Mouse (Mus musculus) macrophage (primary cell): ENCODE data around the gene Eml2. TPM values are rescaled to one million over a fixed set of nuclear protein-coding genes. Genes with fewer than 3 reads are reported as not detected.

Source experiments
- H3K27ac ChIP-seq: fragments of 350-480 bp; formaldehyde crosslinking; 2 replicates; pipeline ENCODE4 v1.9.0; 2021
- H3K36me3 ChIP-seq: fragments of 350-480 bp; formaldehyde crosslinking; 2 replicates; pipeline ENCODE4 v1.9.0; 2021; ENCODE audit errors: inconsistent target
- H3K4me3 ChIP-seq: fragments of 350-480 bp; formaldehyde crosslinking; 2 replicates; pipeline ENCODE4 v1.9.0; 2021; ENCODE audit errors: inconsistent target
- H3K79me2 ChIP-seq: fragments of 350-480 bp; formaldehyde crosslinking; 2 replicates; pipeline ENCODE4 v1.9.0; 2021; ENCODE audit errors: inconsistent target
- WGBS: methylation state at CpG from one replicate; pipeline ENCODE4 v1.1.7; 2026; ENCODE audit warnings: inconsistent platforms; ENCODE audit not compliant: missing documents; 5-methylcytosine and 5-hydroxymethylcytosine counted together
- polyA plus RNA-seq: library from polyadenylated mRNA; stranded (reverse); fragments of 250-400 nt; gene quantifications from 3 replicates; pipeline ENCODE4 v1.2.4, GENCODE M21; 2018; ENCODE audit warnings: inconsistent platforms
- total RNA-seq, 78 experiments: library from RNA; depleted of rRNA; stranded (reverse); fragments of 250-400 nt; gene quantifications; 1 replicate in 9 of 78; 2 replicates in 24 of 78; 3 replicates in 43 of 78; 4 replicates in 2 of 78; pipeline ENCODE4 v1.2.4; 2018; ENCODE audit warnings: inconsistent platforms in 56 of 78

Gene Eml2
- 100 to 1,000 TPM in 2 of 26 experiments, 10 to 100 TPM in 24; 22.2 to 168 (median 48.8) TPM for total RNA-seq (2018; cell fraction: chromatin; rRNA removed)
- total RNA-seq (2018; cell fraction: cytosol; rRNA removed) = 10 to 100 TPM; 19.9 to 36.5 (median 27.7) TPM
- total RNA-seq (2018; cell fraction: nucleus; rRNA removed) = 10 to 100 TPM; 17.6 to 54.2 (median 29.3) TPM
- 14.8 to 23.5 TPM (median 15.4 TPM) in 3 replicates for polyA plus RNA-seq

DNA sequence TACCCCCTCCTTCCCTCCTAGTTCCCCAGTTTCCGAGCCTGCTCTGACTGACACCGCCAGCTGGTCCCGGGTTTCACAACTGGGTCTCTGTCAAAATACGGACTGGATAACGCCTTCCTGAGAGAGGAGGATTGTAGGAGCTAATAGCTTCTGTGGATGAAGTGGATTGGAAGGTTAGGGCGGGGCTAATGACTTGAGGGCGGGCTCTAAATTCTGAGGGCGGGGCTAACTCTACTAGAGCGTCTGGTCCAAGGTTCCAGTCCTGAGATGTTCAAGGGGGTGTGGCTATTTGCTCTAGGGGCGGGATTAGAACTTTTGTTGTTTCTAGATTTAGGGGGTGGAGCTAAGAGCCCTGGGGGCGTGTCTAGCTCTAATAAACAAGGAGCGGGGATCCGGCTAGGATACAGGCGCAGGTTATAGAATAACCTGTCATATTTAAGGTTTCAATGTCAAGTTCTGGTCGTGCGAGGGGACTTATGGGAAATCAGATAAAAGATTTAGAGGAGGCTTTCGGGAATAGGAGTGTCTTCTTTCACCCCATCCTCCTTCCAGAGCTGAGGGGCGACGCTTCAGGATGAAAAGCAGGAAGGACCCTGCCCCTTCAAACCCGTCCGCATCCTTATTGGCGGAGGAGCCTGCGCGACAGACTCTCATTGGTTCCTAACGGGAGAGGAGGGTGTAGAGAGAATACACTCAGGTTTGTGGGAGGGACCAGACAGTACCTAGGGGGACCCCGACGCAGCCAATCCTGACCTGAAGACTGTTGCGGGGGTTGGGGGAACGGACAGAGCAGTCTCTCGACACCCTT lies at the start of gene Eml2:
Eml2 (plus strand) TSS at position 714 of the 808 bp plus-strand sequence.
- Histone ChIP-seq H3K4me3 (no peak within 1 kb of the TSS), H3K36me3 (no peaks in the 10 kb centered on the region), H3K79me2 (no peaks in the 10 kb centered on the region), H3K27ac (no peak within 1 kb of the TSS)
- 11% methylated on average over 30 of the region's 30 CpGs for WGBS

- peaks cover 72% of the 10 kb centered on the region for H3K79me2 ChIP-seq
- WGBS = 96% methylated on average over 5 of the region's 5 CpGs
- no peak overlapping the region for H3K4me3 ChIP-seq
- no peak overlapping the region for H3K27ac ChIP-seq
- no peaks in the 10 kb centered on the region; the same call in 1 of the 2 replicates for H3K36me3 ChIP-seq
Measured at GRCm38 (mm10) chr7:19127744-19128143, 48.5 kb upstream of the Eml2 start.

GRCm38 (mm10) chr7:19129396-19129795 lies 46.8 kb upstream of the Eml2 start:
- Histone ChIP-seq H3K4me3 (no peak overlapping the region), H3K79me2 (peaks cover 71% of the 10 kb centered on the region), H3K27ac (no peak overlapping the region), H3K36me3 (no peaks in the 10 kb centered on the region; the same call in 1 of the 2 replicates)
- WGBS = 97% methylated on average over 5 of the region's 5 CpGs

GRCm38 (mm10) chr7:19130657-19131056 lies 45.6 kb upstream of the Eml2 start:
- peak overlapping the region; percentile 17; the same call in 1 of the 2 replicates for H3K4me3 ChIP-seq
- no peak overlapping the region for H3K27ac ChIP-seq
- peaks cover 5% of the 10 kb centered on the region; the same call in 1 of the 2 replicates for H3K36me3 ChIP-seq
- H3K79me2 ChIP-seq = peaks cover 69% of the 10 kb centered on the region
- 32% methylated on average over 4 of the region's 4 CpGs for WGBS

GRCm38 (mm10) chr7:19131324-19131848 lies 44.8 kb upstream of the Eml2 start:
- Histone ChIP-seq H3K27ac (0 out of 2 replicates have a peak overlapping the region, but pooled peaks have one; percentile 27), H3K79me2 (peaks cover 63% of the 10 kb centered on the region), H3K4me3 (peak overlapping the region; percentile 17), H3K36me3 (peaks cover 10% of the 10 kb centered on the region; the same call in 1 of the 2 replicates)
- WGBS = under 1% methylated on average over 39 of the region's 39 CpGs

- H3K36me3 ChIP-seq = peaks cover 42% of the 10 kb centered on the region; the same call in 1 of the 2 replicates
- no peak overlapping the region for H3K27ac ChIP-seq
- WGBS = 98% methylated on average over 13 of the region's 13 CpGs
- H3K4me3 ChIP-seq = no peak overlapping the region
- peaks cover 35% of the 10 kb centered on the region for H3K79me2 ChIP-seq
Measured at GRCm38 (mm10) chr7:19136168-19136567, 40.1 kb upstream of the Eml2 start.

- H3K27ac ChIP-seq = no peak overlapping the region
- 95% methylated on average over 38 of the region's 38 CpGs for WGBS
- H3K79me2 ChIP-seq = peaks cover 34% of the 10 kb centered on the region
- H3K36me3 ChIP-seq = peaks cover 43% of the 10 kb centered on the region; the same call in 1 of the 2 replicates
- no peak overlapping the region for H3K4me3 ChIP-seq
Measured at GRCm38 (mm10) chr7:19136673-19137334, 39.4 kb upstream of the Eml2 start.

GRCm38 (mm10) chr7:19137380-19137779 lies 38.8 kb upstream of the Eml2 start:
- Histone ChIP-seq H3K79me2 (peaks cover 28% of the 10 kb centered on the region), H3K36me3 (peaks cover 43% of the 10 kb centered on the region; the same call in 1 of the 2 replicates), H3K4me3 (no peak overlapping the region), H3K27ac (no peak overlapping the region)
- WGBS = 75% methylated on average over 4 of the region's 5 CpGs

- peaks cover 16% of the 10 kb centered on the region for H3K79me2 ChIP-seq
- H3K27ac ChIP-seq = no peak overlapping the region
- H3K36me3 ChIP-seq = no peaks in the 10 kb centered on the region
- WGBS = 91% methylated on average over 10 of the region's 10 CpGs
- no peak overlapping the region for H3K4me3 ChIP-seq
Measured at GRCm38 (mm10) chr7:19146793-19147192, 29.4 kb upstream of the Eml2 start.

DNA sequence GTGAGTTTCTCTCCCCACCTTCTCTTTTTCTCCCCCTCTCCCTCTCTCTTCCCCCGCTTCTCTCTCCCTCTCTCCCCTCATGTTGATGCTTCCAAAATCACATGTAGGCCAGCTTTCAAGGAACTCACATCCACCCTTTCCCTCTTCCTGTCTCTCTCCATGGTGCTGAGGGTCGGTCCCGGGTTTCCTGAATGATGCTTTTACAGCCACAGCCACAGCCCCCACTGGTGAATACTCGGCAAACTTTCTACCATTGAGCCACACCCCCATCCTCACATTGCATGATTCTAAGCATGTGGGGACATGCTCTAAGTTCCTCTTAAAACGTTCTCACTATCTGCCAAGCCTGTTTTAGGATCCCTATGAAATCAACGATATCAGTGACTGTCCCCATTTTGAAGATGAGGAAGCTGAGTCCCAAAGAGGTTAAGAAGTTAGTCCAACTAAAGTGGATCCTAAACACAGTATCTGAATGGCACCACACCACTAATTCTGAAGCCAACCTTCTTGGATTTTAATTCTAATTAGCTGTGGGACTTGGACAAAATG lies 28.6 kb upstream of the Eml2 start:
- no peak overlapping the region for H3K4me3 ChIP-seq
- peaks cover 5% of the 10 kb centered on the region; the same call in 1 of the 2 replicates for H3K36me3 ChIP-seq
- no peak overlapping the region for H3K27ac ChIP-seq
- peaks cover 16% of the 10 kb centered on the region for H3K79me2 ChIP-seq
- WGBS = 24% methylated on average over 5 of the region's 6 CpGs

DNA sequence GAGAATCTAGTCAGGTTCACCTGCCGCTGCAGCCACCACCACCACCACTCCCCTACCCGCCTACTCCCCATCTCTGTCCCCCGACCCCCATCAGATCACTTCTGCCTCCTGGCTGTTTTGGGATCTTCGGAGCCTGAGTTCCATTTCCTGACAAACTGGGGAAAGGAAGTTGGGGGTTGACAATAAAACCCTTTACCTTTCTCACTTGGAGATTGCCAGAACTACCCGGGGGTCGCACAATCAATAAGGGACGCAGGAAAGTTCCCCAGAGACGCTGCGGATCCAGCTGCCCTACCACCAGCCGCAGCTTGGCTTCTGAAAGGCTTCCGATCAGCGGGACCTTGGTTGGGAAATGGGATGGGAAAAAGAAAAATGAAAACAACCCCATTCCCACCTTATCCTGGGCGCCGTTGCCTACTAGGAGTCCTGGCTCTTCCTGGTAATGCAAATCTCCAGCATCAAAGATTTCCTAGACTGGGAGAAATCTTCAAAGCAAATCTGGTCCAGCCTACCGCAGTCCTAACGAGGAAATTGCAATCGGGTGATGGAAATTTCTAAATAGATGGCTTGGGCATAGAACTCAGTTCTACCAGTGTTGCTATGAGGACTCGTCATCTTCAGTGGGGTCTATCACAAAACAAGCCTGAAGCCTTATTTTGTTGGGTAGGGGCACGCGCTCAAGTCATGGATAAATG lies 27.9 kb upstream of the Eml2 start:
- peaks cover 12% of the 10 kb centered on the region; the same call in 1 of the 2 replicates for H3K36me3 ChIP-seq
- peak overlapping the region; percentile 96 for H3K4me3 ChIP-seq
- H3K27ac ChIP-seq = 0 out of 2 replicates have a peak overlapping the region, but pooled peaks have one; percentile 21
- 13% methylated on average over 20 of the region's 20 CpGs for WGBS
- peaks cover 16% of the 10 kb centered on the region for H3K79me2 ChIP-seq

DNA sequence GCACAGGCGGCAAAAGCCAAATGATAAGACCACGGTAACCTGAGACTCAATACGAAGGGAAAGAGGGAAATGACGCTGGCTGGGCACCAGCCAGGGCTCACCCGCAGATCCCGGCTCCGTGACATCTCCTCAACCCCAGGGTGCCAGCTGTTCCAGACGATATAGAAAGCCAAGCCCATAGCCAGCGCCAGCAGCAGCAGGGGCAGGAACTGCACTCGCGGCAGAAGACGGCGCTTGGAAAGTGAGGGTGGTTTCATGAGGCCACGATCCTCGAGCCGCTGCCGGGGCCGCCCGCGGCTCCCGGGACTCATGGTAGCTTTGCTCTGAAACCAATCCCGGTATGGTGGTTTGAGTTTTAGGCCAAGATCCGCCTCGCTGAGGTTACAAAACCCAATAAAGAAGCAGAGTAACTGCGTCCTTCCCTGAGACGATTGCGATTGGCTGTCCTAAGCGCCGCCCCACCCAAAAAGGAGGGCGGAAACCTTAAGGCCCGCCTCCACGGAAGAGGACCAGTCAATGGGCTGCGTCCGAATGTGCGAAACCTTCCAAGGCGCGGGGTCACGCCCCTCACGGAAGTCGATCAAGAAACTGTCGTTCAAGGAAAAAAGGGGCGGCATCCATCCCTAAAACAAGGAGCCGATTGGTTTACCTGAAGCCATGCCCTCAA lies 27.2 kb upstream of the Eml2 start, which contains the start of gene Qpctl:
Qpctl (minus strand) TSS at position 417 of the 667 bp plus-strand sequence.
- Histone ChIP-seq H3K79me2 (peaks cover 16% of the 10 kb centered on the region), H3K27ac (peak within 1 kb of the TSS; percentile 45), H3K36me3 (peaks cover 13% of the 10 kb centered on the region; the same call in 1 of the 2 replicates), H3K4me3 (peak within 1 kb of the TSS; percentile 96)
- 2% methylated on average over 43 of the region's 43 CpGs for WGBS

- peaks cover 13% of the 10 kb centered on the region; the same call in 1 of the 2 replicates for H3K36me3 ChIP-seq
- H3K79me2 ChIP-seq = peaks cover 16% of the 10 kb centered on the region
- peak within 1 kb of the TSS; percentile 45 for H3K27ac ChIP-seq
- WGBS = under 1% methylated on average over 24 of the region's 24 CpGs
- peak within 1 kb of the TSS; percentile 96 for H3K4me3 ChIP-seq
Measured at GRCm38 (mm10) chr7:19149626-19150025, 26.6 kb upstream of the Eml2 start, which contains the start of gene Snrpd2. Gene Snrpd2 (plus strand): TSS chr7:19149722.
